Mouse (Mus musculus): ENCODE data around the gene Olfr1143. TPM values are rescaled to one million over a fixed set of nuclear protein-coding genes. Genes with fewer than 3 reads are reported as not detected.
A peak's percentile ranks its signal among the peaks of the same experiment; 100 is the strongest.

Olfr1143 gene
- not detected in 2 replicates for polyA plus RNA-seq (2012; rRNA removed)

GRCm38 (mm10) chr2:87800292-87800691 is at the start of gene Olfr1143:
TSS of gene Olfr1143 (plus strand) at chr2:87800592.
- no peak for DNase-seq (ENCODE audit: extremely low spot score in 1 of 2, low spot score in 1 of 2)

GRCm38 (mm10) chr2:87753891-87754290 is 46.5 kb upstream of the Olfr1143 start, which contains the start of gene Olfr1141:
TSS of gene Olfr1141 (minus strand) at chr2:87753991.
- DNase-seq (ENCODE audit: extremely low spot score in 1 of 2, low spot score in 1 of 2) = no peak

DNA sequence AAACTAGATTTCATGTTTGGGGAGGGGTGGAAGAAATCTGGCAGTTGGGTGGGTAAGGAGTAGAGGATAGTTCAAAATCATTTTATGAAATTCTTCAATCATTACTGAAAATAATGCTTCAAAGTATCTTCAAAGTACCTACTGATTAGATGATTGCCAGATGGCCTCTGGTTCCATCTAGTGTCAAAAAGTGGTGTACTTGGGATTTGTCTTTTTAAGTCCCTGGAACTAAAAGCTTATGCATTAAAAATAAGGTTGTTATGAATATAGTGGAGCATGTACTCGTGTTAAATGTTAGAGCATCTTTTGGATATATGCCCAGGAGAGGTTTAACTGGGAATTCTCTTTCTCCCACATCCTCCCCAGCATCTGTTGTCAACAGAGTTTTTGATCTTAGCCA is 24.2 kb upstream of the Olfr1143 start:
- peak in 1 of 2 experiments; percentile 13 for DNase-seq (ENCODE audit: extremely low spot score in 1 of 2, low spot score in 1 of 2)

DNA sequence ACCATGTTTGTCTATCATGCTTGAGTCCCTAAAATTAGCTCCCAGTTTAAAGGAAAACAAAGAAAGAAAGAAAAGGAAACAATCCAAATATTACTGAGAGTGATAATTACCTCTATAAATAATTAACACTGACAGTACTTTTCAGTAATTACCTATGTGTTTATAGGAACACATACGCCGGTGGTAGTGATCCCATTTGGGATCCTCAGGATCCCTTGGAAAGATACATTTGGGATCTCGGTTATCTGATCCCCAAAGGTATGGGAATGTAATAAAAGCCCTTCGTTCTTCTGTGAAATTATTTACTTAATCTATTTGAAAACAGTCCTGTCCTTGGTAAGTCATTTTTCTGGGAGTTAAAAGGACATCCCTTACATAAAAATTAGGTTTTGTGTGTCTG is 21.2 kb upstream of the Olfr1143 start, which contains the start of gene Olfr152:
Gene Olfr152 (plus strand): TSS at position 301 of the 400 bp plus-strand sequence.
- DNase-seq (ENCODE audit: extremely low spot score in 1 of 2, low spot score in 1 of 2) = no peak

GRCm38 (mm10) chr2:87809522-87809921 is 9.1 kb downstream of the Olfr1143 start, which contains the start of gene Olfr1145:
TSS of gene Olfr1145 (plus strand) at chr2:87809822.
- DNase-seq (ENCODE audit: extremely low spot score in 1 of 2, low spot score in 1 of 2) = no peak

DNA sequence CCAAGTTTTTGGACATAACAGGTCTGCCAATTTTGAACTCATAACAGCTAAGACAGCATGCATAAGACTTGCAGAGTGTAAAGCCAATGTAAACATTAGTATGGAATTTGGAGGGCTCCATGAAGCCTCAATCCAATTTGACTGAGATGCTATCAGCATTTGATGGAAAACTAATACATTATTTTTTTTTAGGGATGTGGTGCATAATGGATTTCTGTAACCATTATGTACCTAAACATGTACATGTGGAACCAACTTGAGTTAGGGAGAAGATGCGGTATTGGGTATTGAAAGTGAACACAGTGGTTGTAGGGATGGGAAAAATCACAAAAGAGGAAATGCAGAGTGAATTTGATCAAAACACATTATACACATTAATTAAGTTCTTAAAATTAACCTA is 29.8 kb downstream of the Olfr1143 start, which contains the start of gene Olfr1148:
Gene Olfr1148 (plus strand): TSS at position 301 of the 400 bp plus-strand sequence.
- DNase-seq (ENCODE audit: extremely low spot score in 1 of 2, low spot score in 1 of 2) = no peak

GRCm38 (mm10) chr2:87843693-87844092 is 43.3 kb downstream of the Olfr1143 start, which contains the start of gene Olfr1150-ps1:
TSS of gene Olfr1150-ps1 (plus strand) at chr2:87843993.
- no peak for DNase-seq (ENCODE audit: extremely low spot score in 1 of 2, low spot score in 1 of 2)

Other genes with a start within 250 kb of the Olfr1143 start
- gene Olfr1129, start 226.7 kb upstream of the Olfr1143 start, polyA plus RNA-seq (2012; rRNA removed) = not detected in 2 replicates
- not detected in 2 replicates for gene Olfr1130, start 194.4 kb upstream of the Olfr1143 start, polyA plus RNA-seq (2012; rRNA removed)
- not detected in 2 replicates for gene Olfr1131, start 173.5 kb upstream of the Olfr1143 start, polyA plus RNA-seq (2012; rRNA removed)
- not detected in 2 replicates for gene Olfr1132, start 163.1 kb upstream of the Olfr1143 start, polyA plus RNA-seq (2012; rRNA removed)
- gene Olfr1133, start 153.2 kb upstream of the Olfr1143 start, polyA plus RNA-seq (2012; rRNA removed) = not detected in 2 replicates
- 0.11 TPM in 1 of 2 replicates, not detected in the other for gene Olfr1134, start 142.1 kb upstream of the Olfr1143 start, polyA plus RNA-seq (2012; rRNA removed)
- not detected in 2 replicates for gene Olfr1135, start 126.9 kb upstream of the Olfr1143 start, polyA plus RNA-seq (2012; rRNA removed)
- not detected in 2 replicates for gene Olfr1136, start 106.6 kb upstream of the Olfr1143 start, polyA plus RNA-seq (2012; rRNA removed)
- 0.02 TPM in 1 of 2 replicates, not detected in the other for gene Olfr1137, start 87.4 kb upstream of the Olfr1143 start, polyA plus RNA-seq (2012; rRNA removed)
- not detected in 2 replicates for gene Olfr1138, start 60.6 kb upstream of the Olfr1143 start, polyA plus RNA-seq (2012; rRNA removed)
- gene Olfr1140, start 56.8 kb upstream of the Olfr1143 start, polyA plus RNA-seq (2012; rRNA removed) = 0.13 TPM in 1 of 2 replicates, not detected in the other
- not detected in 2 replicates for gene Olfr1141, start 46.6 kb upstream of the Olfr1143 start, polyA plus RNA-seq (2012; rRNA removed)
- 0.11 TPM in 1 of 2 replicates, not detected in the other for gene Olfr152, start 21.1 kb upstream of the Olfr1143 start, polyA plus RNA-seq (2012; rRNA removed)
- not detected in 2 replicates for gene Olfr1145, start 9.2 kb downstream of the Olfr1143 start, polyA plus RNA-seq (2012; rRNA removed)
- not detected in 2 replicates for gene Olfr1148, start 29.9 kb downstream of the Olfr1143 start, polyA plus RNA-seq (2012; rRNA removed)
- gene Olfr1150-ps1, start 43.4 kb downstream of the Olfr1143 start, polyA plus RNA-seq (2012; rRNA removed) = not detected in 2 replicates
- not detected in 2 replicates for gene Olfr1151, start 55.3 kb downstream of the Olfr1143 start, polyA plus RNA-seq (2012; rRNA removed)
- not detected in 2 replicates for gene Olfr1152, start 65.9 kb downstream of the Olfr1143 start, polyA plus RNA-seq (2012; rRNA removed)
- not detected in 2 replicates for gene Olfr1153, start 94.4 kb downstream of the Olfr1143 start, polyA plus RNA-seq (2012; rRNA removed)
- not detected in 2 replicates for gene Olfr1154, start 104.6 kb downstream of the Olfr1143 start, polyA plus RNA-seq (2012; rRNA removed)
- not detected in 2 replicates for gene Olfr1155, start 144.5 kb downstream of the Olfr1143 start, polyA plus RNA-seq (2012; rRNA removed)
- gene Olfr1156, start 152.5 kb downstream of the Olfr1143 start, polyA plus RNA-seq (2012; rRNA removed) = not detected in 2 replicates
- gene Olfr1157, start 167.7 kb downstream of the Olfr1143 start, polyA plus RNA-seq (2012; rRNA removed) = not detected in 2 replicates
- not detected in 2 replicates for gene Olfr74, start 174.1 kb downstream of the Olfr1143 start, polyA plus RNA-seq (2012; rRNA removed)
- gene Olfr1158, start 189.5 kb downstream of the Olfr1143 start, polyA plus RNA-seq (2012; rRNA removed) = not detected in 2 replicates
- gene Olfr1160, start 207.7 kb downstream of the Olfr1143 start, polyA plus RNA-seq (2012; rRNA removed) = 0.02 TPM in 1 of 2 replicates, not detected in the other
- not detected in 2 replicates for gene Olfr1161, start 222.2 kb downstream of the Olfr1143 start, polyA plus RNA-seq (2012; rRNA removed)
- not detected in 2 replicates for gene Olfr73, start 237.1 kb downstream of the Olfr1143 start, polyA plus RNA-seq (2012; rRNA removed)